Mouse (Mus musculus) midbrain, postnatal 0 days (tissue): ENCODE measurements around the gene Ptprd. TPM values are rescaled to one million over a fixed set of nuclear protein-coding genes. Genes with fewer than 3 reads are reported as not detected.

Experiments
- ATAC-seq: fragments of 200-750 bp; cut with Nextera tagmentation; 2 replicates; pipeline ENCODE4 v1.8.0; 2017; ENCODE audit warnings: moderate number of reproducible peaks, mild to moderate bottlenecking, moderate TSS enrichment, moderate library complexity; ENCODE audit not compliant: low FRiP score
- DNase-seq: peaks from one replicate; pipeline ENCODE4 v3.0.0-alpha.2; 2015; ENCODE audit warnings: low spot score
- H3K27ac ChIP-seq: fragments of 300-500 bp; sonication (generic); 2 replicates; pipeline ENCODE4 v1.5.1; 2014; ENCODE audit warnings: low read depth, mild to moderate bottlenecking, low read length, mixed read lengths
- H3K27me3 ChIP-seq: fragments of 300-500 bp; sonication (generic); 2 replicates; pipeline ENCODE4 v1.6.1; 2014; ENCODE audit warnings: low read length, control low read depth, mixed read lengths; ENCODE audit not compliant: insufficient read depth
- H3K36me3 ChIP-seq: fragments of 300-500 bp; sonication (generic); 2 replicates; pipeline ENCODE4 v1.6.1; 2014; ENCODE audit warnings: low read length, control low read depth, mixed read lengths; ENCODE audit not compliant: insufficient read depth
- H3K4me1 ChIP-seq: fragments of 300-500 bp; sonication (generic); 2 replicates; pipeline ENCODE4 v1.6.1; 2014; ENCODE audit warnings: mild to moderate bottlenecking, control low read depth, antibody characterized with exemption, low read length, mixed read lengths; ENCODE audit not compliant: insufficient read depth
- H3K4me2 ChIP-seq: fragments of 300-500 bp; sonication (generic); 2 replicates; pipeline ENCODE4 v1.6.1; 2014; ENCODE audit warnings: low read depth, mild to moderate bottlenecking, low read length, mixed read lengths; ENCODE audit not compliant: poor library complexity, severe bottlenecking
- H3K4me3 ChIP-seq: fragments of 300-500 bp; sonication (generic); 2 replicates; pipeline ENCODE4 v1.5.1; 2014; ENCODE audit warnings: low read depth, mild to moderate bottlenecking, low read length, moderate library complexity
- H3K9ac ChIP-seq: fragments of 300-500 bp; sonication (generic); replicated peaks from 2 replicates; pipeline ENCODE4 v1.6.1; 2014; ENCODE audit warnings: mild to moderate bottlenecking, low read length, moderate library complexity, mixed read lengths; ENCODE audit not compliant: poor library complexity, severe bottlenecking
- H3K9me3 ChIP-seq: fragments of 300-500 bp; sonication (generic); 2 replicates; pipeline ENCODE4 v1.6.1; 2016; ENCODE audit warnings: low read length, control low read depth
- CTCF ChIP-seq: IDR thresholded peaks from 2 replicates; pipeline ENCODE4 v1.5.1; 2016; ENCODE audit warnings: antibody characterized with exemption, mild to moderate bottlenecking
- WGBS: fragments of 180-500 bp; shearing (Covaris S2); extraction: QIAGEN DNeasy Blood & Tissue Kit; methylation state at CpG from one replicate; pipeline ENCODE4 v1.1.7; 2014; 5-methylcytosine and 5-hydroxymethylcytosine counted together
- polyA plus RNA-seq: library from polyadenylated mRNA; unstranded; fragments of >200 nt; fragmentation: Nextera tagmentation; extraction: Ambion mirVana; gene quantifications from 2 replicates; pipeline ENCODE4 v1.2.1, GENCODE M21; 2015
- total RNA-seq: library from RNA; depleted of rRNA; stranded (reverse); fragments of >200 nt; gene quantifications from 2 replicates; pipeline ENCODE4 v1.2.3, GENCODE M21; 2014

Gene Ptprd
- total and polyA plus RNA-seq, 2 experiments from 2014 or later: 66.1 to 102 TPM

- Histone ChIP-seq H3K9ac (no peak overlapping the region), H3K27ac (no peak overlapping the region), H3K4me1 (no peaks in the 10 kb centered on the region), H3K4me2 (no peak overlapping the region), H3K36me3 (no peaks in the 10 kb centered on the region), H3K27me3 (no peaks in the 10 kb centered on the region), H3K4me3 (no peak overlapping the region), H3K9me3 (no peaks in the 10 kb centered on the region)
- ATAC-seq (no peak), DNase-seq (no peak)
- TF ChIP-seq CTCF: no peak
- WGBS: 100% methylated on average over 4 of the region's 4 CpGs
These were observed 2203.2 kb downstream of the Ptprd start for GRCm38 (mm10) chr4:76008580-76008979.

DNA sequence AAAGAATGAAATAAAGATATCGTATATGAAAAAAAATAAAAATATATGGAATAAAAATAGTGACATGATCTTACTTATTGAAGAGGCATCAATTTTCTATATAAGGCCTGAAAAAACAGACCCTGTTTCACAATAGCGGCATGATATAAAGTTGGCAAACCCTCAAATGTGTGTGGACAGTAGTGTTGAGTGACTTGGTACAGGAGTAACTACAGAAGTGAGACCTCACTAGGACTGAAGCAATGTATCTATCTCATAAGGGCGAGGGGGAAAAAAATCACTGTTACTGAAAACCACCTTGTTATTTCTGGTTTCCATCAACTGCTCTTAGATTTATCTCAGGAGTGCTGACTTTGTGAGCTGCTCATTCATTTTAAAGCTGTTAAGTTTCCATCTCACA is 2204.5 kb downstream of the Ptprd start:
- WGBS: 87% methylated on average over 3 of the region's 3 CpGs
- no peak for TF ChIP-seq CTCF

DNA sequence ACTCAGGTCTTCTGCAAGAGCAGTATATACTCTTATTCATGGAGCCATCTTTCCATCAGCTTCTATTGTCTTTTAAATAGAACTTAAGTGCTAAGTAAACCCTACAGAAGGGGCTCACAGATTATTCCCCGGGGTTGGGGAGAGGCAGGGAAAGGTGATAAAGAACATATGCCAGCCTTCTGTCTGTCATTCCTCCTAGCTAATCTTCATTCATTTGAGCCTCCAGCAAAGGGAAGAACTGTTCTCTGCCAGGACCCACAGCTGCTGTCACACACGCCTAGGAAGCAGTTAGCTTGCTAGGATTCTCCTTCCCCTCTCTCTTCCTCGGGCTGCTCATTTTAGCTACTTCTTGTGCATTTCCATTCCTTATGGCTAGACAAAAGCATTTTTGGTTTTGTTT is 2205.0 kb downstream of the Ptprd start:
- no peak for ATAC-seq
- Histone ChIP-seq H3K36me3 (no peaks in the 10 kb centered on the region), H3K27ac (no peak overlapping the region), H3K27me3 (no peaks in the 10 kb centered on the region), H3K4me3 (no peak overlapping the region), H3K4me2 (no peak overlapping the region), H3K9ac (no peak overlapping the region), H3K4me1 (no peaks in the 10 kb centered on the region), H3K9me3 (no peaks in the 10 kb centered on the region)
- DNase-seq: peak; percentile 25
- TF ChIP-seq CTCF: no peak
- 41% methylated on average over 3 of the region's 3 CpGs for WGBS

More for the DNA sequence above, 2204.5 kb downstream of the Ptprd start:
- no peak for DNase-seq
- H3K4me1 ChIP-seq: no peaks in the 10 kb centered on the region
- H3K27me3 ChIP-seq: no peaks in the 10 kb centered on the region
- H3K4me2 ChIP-seq: no peak overlapping the region
- H3K27ac ChIP-seq: no peak overlapping the region
- H3K9me3 ChIP-seq: no peaks in the 10 kb centered on the region
- H3K9ac ChIP-seq: no peak overlapping the region
- ATAC-seq: no peak
- H3K4me3 ChIP-seq: no peak overlapping the region
- H3K36me3 ChIP-seq: no peaks in the 10 kb centered on the region

DNA sequence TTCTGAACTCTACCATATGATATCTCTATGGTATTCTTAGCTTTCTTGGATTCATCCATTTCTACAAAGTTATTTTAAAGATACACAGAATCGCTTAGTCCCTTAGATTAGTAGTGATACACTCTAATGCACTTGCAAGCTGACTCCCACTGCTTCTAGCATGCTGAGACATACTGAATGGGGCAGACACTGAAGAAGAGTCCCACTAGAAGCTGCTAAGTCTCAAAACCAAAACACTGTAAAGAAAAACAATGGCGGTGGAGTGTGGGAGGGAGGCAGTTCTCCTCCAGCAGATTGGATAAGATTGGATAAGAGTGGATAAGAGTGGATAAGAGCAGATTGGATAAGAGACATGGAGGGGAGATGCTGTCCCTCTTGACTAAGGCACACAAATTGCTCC is 2207.6 kb downstream of the Ptprd start:
- Histone ChIP-seq H3K36me3 (no peaks in the 10 kb centered on the region), H3K9ac (no peak overlapping the region), H3K27ac (no peak overlapping the region), H3K4me2 (no peak overlapping the region), H3K9me3 (no peaks in the 10 kb centered on the region), H3K4me1 (no peaks in the 10 kb centered on the region), H3K4me3 (no peak overlapping the region), H3K27me3 (no peaks in the 10 kb centered on the region)
- WGBS: 80% methylated on average over 2 of the region's 2 CpGs
- no peak for DNase-seq
- no peak for ATAC-seq
- no peak for TF ChIP-seq CTCF

DNA sequence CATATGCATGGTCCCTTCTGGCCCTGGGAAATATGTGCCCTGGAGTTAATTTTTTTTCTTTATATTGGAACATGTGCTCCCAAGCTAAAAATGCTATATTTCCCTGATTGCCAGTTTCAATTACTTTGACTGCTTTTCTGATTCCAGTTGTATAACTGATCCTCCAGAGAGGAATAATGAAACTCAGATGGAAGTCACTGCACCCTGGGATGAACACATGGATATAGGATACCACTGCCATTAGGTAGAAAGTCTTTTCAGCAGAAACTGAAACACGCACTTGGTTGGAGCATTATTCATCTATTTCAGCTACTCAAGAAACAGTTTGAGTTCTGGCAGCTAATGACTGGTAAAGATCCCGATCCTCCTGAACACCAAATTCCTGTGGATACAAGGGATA is 2211.5 kb downstream of the Ptprd start:
- DNase-seq (no peak), ATAC-seq (no peak)
- Histone ChIP-seq H3K36me3 (no peaks in the 10 kb centered on the region), H3K4me2 (no peak overlapping the region), H3K27ac (no peak overlapping the region), H3K4me1 (no peaks in the 10 kb centered on the region), H3K4me3 (no peak overlapping the region), H3K27me3 (no peaks in the 10 kb centered on the region), H3K9me3 (no peaks in the 10 kb centered on the region), H3K9ac (no peak overlapping the region)
- no peak for TF ChIP-seq CTCF
- WGBS: 86% methylated on average over 2 of the region's 2 CpGs

GRCm38 (mm10) chr4:75995841-75996240 is 2215.9 kb downstream of the Ptprd start:
- ATAC-seq (no peak), DNase-seq (no peak)
- no peak for TF ChIP-seq CTCF
- H3K27ac ChIP-seq: no peak overlapping the region
- H3K4me3 ChIP-seq: no peak overlapping the region
- 78% methylated on average over 4 of the region's 4 CpGs for WGBS
- H3K9me3 ChIP-seq: no peaks in the 10 kb centered on the region
- H3K36me3 ChIP-seq: no peaks in the 10 kb centered on the region
- H3K27me3 ChIP-seq: no peaks in the 10 kb centered on the region
- H3K4me1 ChIP-seq: no peaks in the 10 kb centered on the region
- no peak overlapping the region for H3K9ac ChIP-seq
- no peak overlapping the region for H3K4me2 ChIP-seq

- no peaks in the 10 kb centered on the region for H3K27me3 ChIP-seq
- TF ChIP-seq CTCF: no peak
- no peaks in the 10 kb centered on the region for H3K9me3 ChIP-seq
- no peak overlapping the region for H3K4me2 ChIP-seq
- H3K4me1 ChIP-seq: no peaks in the 10 kb centered on the region
- no peak overlapping the region for H3K9ac ChIP-seq
- H3K4me3 ChIP-seq: no peak overlapping the region
- H3K27ac ChIP-seq: no peak overlapping the region
- ATAC-seq (no peak), DNase-seq (no peak)
- 78% methylated on average over 4 of the region's 4 CpGs for WGBS
- no peaks in the 10 kb centered on the region for H3K36me3 ChIP-seq
These were observed 2217.2 kb downstream of the Ptprd start for GRCm38 (mm10) chr4:75994576-75994975.
